Mouse (Mus musculus) thymus, adult 2 months (tissue): ENCODE data around the gene Sytl3.
"Not testable (repeated sequence)": the region's sequence is repeated elsewhere in the genome, so short reads cannot be mapped to it uniquely, and the experiment has no call there.

ENCODE experiments used
- CTCF ChIP-seq: fragments of 200-500 bp; IDR thresholded peaks from 2 replicates; pipeline ENCODE4 v1.5.1; 2012; ENCODE audit warnings: mild to moderate bottlenecking, control low read depth, low read length, moderate library complexity, borderline replicate concordance; ENCODE audit not compliant: control insufficient read depth, poor library complexity, insufficient read depth; ENCODE audit errors: extremely low read depth
- POLR2A ChIP-seq: fragments of 200-500 bp; IDR thresholded peaks from 2 replicates; pipeline ENCODE4 v1.6.1; 2012; ENCODE audit warnings: mild to moderate bottlenecking, low read length, control low read depth, moderate library complexity; ENCODE audit not compliant: control insufficient read depth, poor library complexity, insufficient read depth; ENCODE audit errors: extremely low read depth

GRCm38 (mm10) chr17:6700077-6700476, 41.2 kb downstream of the Sytl3 start:
- TF ChIP-seq CTCF, POLR2A: not testable (repeated sequence)
